Mouse (Mus musculus) thymus, adult 2 months (tissue): ENCODE data around the gene Nhlrc2. TPM values are rescaled to one million over a fixed set of nuclear protein-coding genes. Genes with fewer than 3 reads are reported as not detected.

Experiments
- DNase-seq: peaks from one replicate; pipeline ENCODE4 v3.0.0; 2021
- H3K27ac ChIP-seq: fragments of 200-500 bp; 2 replicates; pipeline ENCODE4 v1.5.1; 2012; ENCODE audit warnings: low read length, control low read depth; ENCODE audit not compliant: control insufficient read depth, insufficient read depth
- H3K27me3 ChIP-seq: fragments of 200-500 bp; 2 replicates; pipeline ENCODE4 v1.6.1; 2012; ENCODE audit warnings: mild to moderate bottlenecking, low read length, moderate library complexity, mixed read lengths; ENCODE audit not compliant: control insufficient read depth, insufficient read depth
- H3K36me3 ChIP-seq: fragments of 200-500 bp; 2 replicates; pipeline ENCODE4 v1.6.1; 2012; ENCODE audit warnings: mild to moderate bottlenecking, low read length, moderate library complexity; ENCODE audit not compliant: control insufficient read depth, insufficient read depth
- H3K4me1 ChIP-seq: fragments of 200-500 bp; replicated peaks from 2 replicates; pipeline ENCODE4 v1.6.1; 2012; ENCODE audit warnings: low read length; ENCODE audit not compliant: control insufficient read depth, insufficient read depth
- H3K4me3 ChIP-seq: fragments of 200-500 bp; 2 replicates; pipeline ENCODE4 v1.5.1; 2012; ENCODE audit warnings: mild to moderate bottlenecking, low read length, control low read depth, moderate library complexity; ENCODE audit not compliant: control insufficient read depth, insufficient read depth
- CTCF ChIP-seq: fragments of 200-500 bp; IDR thresholded peaks from 2 replicates; pipeline ENCODE4 v1.5.1; 2012; ENCODE audit warnings: mild to moderate bottlenecking, control low read depth, low read length, moderate library complexity, borderline replicate concordance; ENCODE audit not compliant: control insufficient read depth, poor library complexity, insufficient read depth; ENCODE audit errors: extremely low read depth
- POLR2A ChIP-seq: fragments of 200-500 bp; IDR thresholded peaks from 2 replicates; pipeline ENCODE4 v1.6.1; 2012; ENCODE audit warnings: mild to moderate bottlenecking, low read length, control low read depth, moderate library complexity; ENCODE audit not compliant: control insufficient read depth, poor library complexity, insufficient read depth; ENCODE audit errors: extremely low read depth
- WGBS: fragments of 180-500 bp; shearing (Covaris S2); methylation state at CpG from one replicate; pipeline ENCODE4 v1.1.7; 2018; 5-methylcytosine and 5-hydroxymethylcytosine counted together
- polyA plus RNA-seq: library from polyadenylated mRNA; depleted of rRNA; stranded (reverse); fragments of >200 nt; gene quantifications from 2 replicates; pipeline ENCODE4 v1.2.3, GENCODE M21; 2012

Gene Nhlrc2
- polyA plus RNA-seq, 1 experiment = 12.6 TPM

DNA sequence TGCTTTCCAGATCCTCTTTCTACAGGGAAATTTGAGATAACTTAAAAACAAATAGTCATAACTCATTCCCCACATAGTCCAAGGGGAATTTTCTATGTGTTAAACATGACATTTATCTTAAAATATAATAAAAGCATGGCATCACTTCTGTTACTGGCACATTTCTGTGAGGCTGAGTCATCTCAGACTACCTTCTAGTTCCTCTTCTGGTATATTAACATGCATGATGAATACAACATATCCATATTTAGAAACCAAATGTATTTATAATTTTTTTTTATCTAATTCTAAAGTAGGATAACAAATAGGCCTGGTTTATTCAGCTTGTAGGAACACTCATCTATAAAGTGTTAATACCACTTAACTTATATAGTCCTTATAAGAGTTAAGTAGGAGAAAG lies 2.0 kb upstream of the Nhlrc2 start:
- TF ChIP-seq CTCF (no peak), POLR2A (no peak)

DNA sequence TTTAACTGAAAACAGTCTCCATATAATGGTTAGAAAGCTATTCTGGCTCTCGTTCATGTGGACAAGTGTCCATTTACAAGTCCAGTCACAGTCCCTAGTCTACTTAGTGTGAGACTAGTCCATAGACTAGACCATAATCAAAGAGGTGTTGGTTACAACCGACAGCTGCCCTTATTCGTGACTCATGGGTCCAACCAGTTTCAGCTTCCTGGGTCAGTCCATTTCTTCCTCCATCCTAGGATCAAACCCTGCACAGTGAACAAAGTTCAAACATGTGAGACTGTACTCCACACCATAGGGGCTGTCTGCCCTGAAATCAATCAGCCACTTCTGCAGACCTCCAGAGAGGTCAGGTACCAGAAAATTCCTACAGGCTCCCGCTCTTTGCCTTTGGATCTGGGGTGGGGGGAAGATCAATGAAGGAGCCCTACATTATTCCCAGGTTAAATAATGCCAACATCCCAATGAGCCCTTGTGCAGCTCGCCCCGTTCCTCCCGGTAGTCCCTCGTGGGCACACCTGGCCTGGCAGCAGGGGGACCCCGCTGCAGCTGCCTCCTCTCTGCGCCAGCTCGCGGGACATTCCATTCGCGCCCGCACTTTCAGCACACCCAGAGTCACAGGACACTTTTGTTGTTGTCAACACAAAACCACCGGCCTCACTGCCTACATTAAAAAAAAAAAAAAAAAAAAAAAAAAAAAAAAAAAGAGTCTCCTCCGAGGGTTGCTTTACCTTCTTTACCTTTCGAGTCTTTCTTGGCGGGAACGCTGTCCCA lies 418 bp upstream of the Nhlrc2 start, which contains the start of gene Dclre1a:
TSS of gene Dclre1a (minus strand) at position 767 of the 774 bp plus-strand sequence.
- no peaks in the 10 kb centered on the region for H3K27me3 ChIP-seq
- peaks cover 4% of the 10 kb centered on the region; the same call in 1 of the 2 replicates for H3K4me1 ChIP-seq
- DNase-seq = peak; percentile 82
- H3K36me3 ChIP-seq = peaks cover 9% of the 10 kb centered on the region
- no peak within 1 kb of the TSS; the same call in 1 of the 2 replicates for H3K27ac ChIP-seq
- H3K4me3 ChIP-seq = peak within 1 kb of the TSS; percentile 85
- 13% methylated on average over 20 of the region's 20 CpGs for whole genome bisulfite sequencing
- no peak for TF ChIP-seq CTCF
- TF ChIP-seq POLR2A = no peak

More for the DNA sequence above, 2.0 kb upstream of the Nhlrc2 start:
- DNase-seq = no peak
- peaks cover 4% of the 10 kb centered on the region; the same call in 1 of the 2 replicates for H3K4me1 ChIP-seq
- no peaks in the 10 kb centered on the region for H3K36me3 ChIP-seq
- H3K4me3 ChIP-seq = no peak overlapping the region
- no peak overlapping the region for H3K27ac ChIP-seq
- H3K27me3 ChIP-seq = no peaks in the 10 kb centered on the region

DNA sequence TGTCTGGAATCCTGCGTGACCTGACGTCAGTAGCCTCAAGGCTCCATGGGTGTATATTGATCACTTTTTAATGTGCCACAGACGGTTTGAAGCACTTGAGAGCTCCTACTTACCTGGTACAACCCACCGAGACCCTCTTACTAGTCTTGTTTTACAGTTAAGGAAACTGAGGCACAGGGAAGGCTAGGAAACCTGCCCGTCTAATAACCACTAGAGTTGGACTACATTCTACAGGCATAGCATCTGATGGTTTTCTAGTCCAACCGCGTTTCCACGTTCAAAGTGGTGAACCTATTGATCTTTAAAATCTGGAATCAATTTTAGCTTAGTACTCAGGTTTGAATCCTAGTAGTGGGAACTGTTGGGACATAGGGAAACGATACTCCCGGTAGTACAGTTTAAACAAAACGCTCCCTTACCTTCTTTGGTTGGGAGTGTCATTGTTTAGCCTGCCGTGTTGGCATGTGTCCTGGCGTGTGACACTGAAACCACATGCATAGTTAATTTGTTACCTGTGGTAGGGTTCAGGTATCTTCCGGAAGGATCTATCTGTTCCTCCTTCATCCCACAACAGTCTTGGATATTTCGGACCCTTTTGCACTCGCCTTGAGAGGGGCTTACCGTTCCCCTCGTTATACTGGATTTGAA lies 1.1 kb downstream of the Nhlrc2 start:
- 39% methylated on average over 18 of the region's 18 CpGs for WGBS
- no peak for DNase-seq

DNA sequence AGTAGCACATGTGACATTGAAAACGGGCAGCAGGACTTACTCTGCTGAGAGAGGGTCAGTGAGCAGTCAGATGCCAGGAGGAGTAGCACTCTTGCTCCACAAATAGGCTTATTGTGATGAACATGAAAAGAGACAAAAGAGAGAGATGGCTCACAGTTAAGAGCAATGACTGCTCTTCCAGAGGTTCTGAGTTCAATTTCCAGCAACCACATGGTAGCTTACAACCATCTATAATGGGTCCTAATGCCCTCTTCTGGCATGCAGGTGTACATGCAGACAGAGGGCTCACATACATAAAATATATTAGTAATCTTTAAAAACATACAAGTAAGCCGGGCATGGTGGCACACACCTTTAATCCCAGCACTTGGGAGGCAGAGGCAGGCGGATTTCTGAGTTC lies 5.1 kb downstream of the Nhlrc2 start:
- H3K4me3 ChIP-seq = no peak overlapping the region
- DNase-seq = no peak
- H3K36me3 ChIP-seq = peaks cover 17% of the 10 kb centered on the region
- peaks cover 4% of the 10 kb centered on the region; the same call in 1 of the 2 replicates for H3K4me1 ChIP-seq
- H3K27ac ChIP-seq = no peak overlapping the region
- TF ChIP-seq POLR2A (no peak), CTCF (no peak)
- WGBS = 96% methylated on average over 3 of the region's 3 CpGs
- no peaks in the 10 kb centered on the region for H3K27me3 ChIP-seq

More for the DNA sequence above, 1.1 kb downstream of the Nhlrc2 start:
- Histone ChIP-seq H3K4me3 (peak overlapping the region; percentile 85), H3K27me3 (no peaks in the 10 kb centered on the region), H3K36me3 (peaks cover 14% of the 10 kb centered on the region), H3K27ac (no peak overlapping the region), H3K4me1 (peaks cover 4% of the 10 kb centered on the region; the same call in 1 of the 2 replicates)
- no peak for TF ChIP-seq POLR2A
- no peak for TF ChIP-seq CTCF

DNA sequence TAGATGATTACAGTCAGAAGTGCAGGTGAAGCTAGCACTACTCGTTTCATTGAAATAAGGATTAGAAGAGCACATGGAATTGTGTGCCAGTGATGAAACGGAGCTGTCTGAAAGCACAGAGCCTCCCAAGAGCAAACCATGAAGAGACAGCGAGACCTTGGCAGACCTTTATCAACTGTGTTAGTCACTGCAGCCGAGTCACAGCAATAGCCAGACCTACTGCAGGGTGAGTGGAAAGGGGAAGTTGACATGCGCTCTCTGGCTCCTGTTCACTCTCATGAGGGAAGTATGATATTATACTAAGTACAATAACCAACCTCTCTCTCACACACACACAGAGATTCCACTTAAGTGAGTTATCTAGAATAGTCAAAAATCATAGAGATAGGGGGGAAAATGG lies 7.9 kb downstream of the Nhlrc2 start:
- Histone ChIP-seq H3K27me3 (no peaks in the 10 kb centered on the region), H3K4me1 (no peaks in the 10 kb centered on the region), H3K4me3 (no peak overlapping the region), H3K36me3 (peaks cover 20% of the 10 kb centered on the region), H3K27ac (no peak overlapping the region)
- DNase-seq = no peak
- 72% methylated on average over 5 of the region's 5 CpGs for WGBS
- TF ChIP-seq POLR2A (no peak), CTCF (no peak)

DNA sequence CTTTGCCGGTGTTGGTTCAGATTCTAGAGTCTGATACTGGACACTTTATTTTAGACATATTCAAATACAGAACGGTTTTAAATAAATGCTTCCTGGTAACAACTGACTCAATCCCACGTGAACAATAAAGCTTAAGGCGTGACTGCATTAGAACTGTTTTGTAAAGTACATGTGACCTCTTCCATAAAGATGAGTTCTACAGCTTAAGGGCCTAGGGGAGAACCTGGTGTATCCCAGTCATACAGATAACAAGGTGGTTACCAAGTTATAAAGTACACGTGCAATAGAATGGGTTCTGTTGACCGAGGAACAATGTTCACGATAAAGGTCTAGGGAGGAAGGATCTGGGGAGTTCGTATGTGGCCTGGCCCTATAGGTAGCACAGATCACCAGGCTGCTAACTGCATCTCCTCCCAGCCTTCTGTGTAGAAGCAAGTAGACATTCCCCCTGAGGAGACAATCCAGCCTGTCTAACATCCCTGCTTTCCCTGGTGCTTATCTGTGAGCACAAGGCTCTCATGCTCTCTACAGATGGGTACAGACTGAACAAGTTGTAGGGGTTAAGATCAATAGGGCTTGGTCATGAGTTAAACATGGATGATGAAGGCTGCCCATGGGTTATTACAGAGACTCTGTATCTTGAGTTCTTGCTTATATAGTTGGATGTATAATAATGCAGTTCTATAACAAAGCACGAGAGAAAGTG lies 14.5 kb downstream of the Nhlrc2 start:
- Histone ChIP-seq H3K36me3 (0 out of 2 replicates have a peak, but pooled peaks cover 3% of the 10 kb centered on the region), H3K27me3 (no peaks in the 10 kb centered on the region), H3K27ac (no peak overlapping the region), H3K4me1 (no peaks in the 10 kb centered on the region), H3K4me3 (no peak overlapping the region)
- TF ChIP-seq POLR2A (no peak), CTCF (no peak)
- 95% methylated on average over 9 of the region's 9 CpGs for WGBS
- DNase-seq = no peak
